Mouse (Mus musculus): ENCODE results near the gene Cep83.

DNA sequence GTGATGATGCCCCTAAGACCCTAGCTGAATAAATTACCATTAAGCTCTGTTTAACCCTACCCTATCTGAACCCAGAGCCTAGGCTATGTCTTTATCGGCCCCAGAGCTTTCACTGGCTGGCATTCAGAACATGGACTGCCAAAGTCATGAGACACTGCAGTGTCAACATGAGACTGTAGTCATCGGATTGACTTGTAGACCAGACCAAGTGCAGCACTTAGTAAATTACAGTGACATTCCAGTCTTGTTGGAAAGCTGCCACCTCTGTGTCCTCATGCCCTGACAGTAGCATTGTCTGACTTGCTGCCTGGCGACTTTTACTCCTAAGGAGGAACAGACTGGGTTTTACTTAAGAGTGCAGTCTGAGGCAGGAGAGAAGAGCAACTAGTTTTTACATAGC lies 100.8 kb downstream of the Cep83 start:
- TF ChIP-seq NELFE (IDR thresholded peaks at IDR 0.05; ENCODE audit: low read depth, low read length) = no peak
- TF ChIP-seq MYC (IDR thresholded peaks at IDR 0.05; ENCODE audit: low read depth, low read length) = no peak
- no peak for TF ChIP-seq CTCF (IDR thresholded peaks at IDR 0.05 in 2 of 3, conservative IDR thresholded peaks at IDR 0.05 in 1 of 3; ENCODE audit: control insufficient read depth in 1 of 3, insufficient read depth in 1 of 3, low read depth in 2 of 3, low read length in 3 of 3, poor library complexity in 1 of 3, severe bottlenecking in 1 of 3)
- TF ChIP-seq EP300 (IDR thresholded peaks at IDR 0.05; ENCODE audit: low read depth in 1 of 2, low read length in 2 of 2) = no peak

Data from MEL (cell line).